Mouse (Mus musculus): ENCODE data around the gene Pnisr. TPM values are rescaled to one million over a fixed set of nuclear protein-coding genes. Genes with fewer than 3 reads are reported as not detected.

Pnisr gene
- total and polyA plus RNA-seq, 3 experiments: 31.7 to 99.0 TPM; not detected in 1

DNA sequence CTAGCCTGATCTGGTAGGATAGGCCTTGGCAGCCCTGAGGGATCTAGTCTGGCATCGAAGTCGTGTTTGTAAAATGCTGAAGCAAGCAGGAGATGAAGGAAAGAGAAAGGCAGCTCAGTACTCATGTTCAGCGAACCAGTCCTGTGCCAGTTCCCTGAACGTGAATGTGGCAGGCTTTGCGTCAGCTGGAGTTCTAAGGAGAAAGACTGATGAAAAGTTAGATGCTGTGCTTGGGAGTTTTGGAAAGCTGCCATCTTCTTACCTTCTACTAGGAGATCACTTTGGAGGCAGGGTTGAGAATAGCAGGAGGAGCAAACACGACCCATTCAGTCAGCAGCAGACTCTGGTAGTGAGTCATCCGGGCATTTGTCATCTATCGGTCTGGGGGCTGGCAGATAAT, 38.4 kb downstream of the Pnisr start:
- no peaks in the 10 kb centered on the region; a peak in 1 of 4 replicates for H3K36me3 ChIP-seq (ENCODE audit: control insufficient read depth in 1 of 2, insufficient read depth in 2 of 2, low read length in 2 of 2)
- H3K4me3 ChIP-seq (ENCODE audit: control insufficient read depth in 1 of 2, insufficient read depth in 1 of 2, low read depth in 2 of 2, low read length in 2 of 2): no peak overlapping the region
- no peaks in the 10 kb centered on the region for H3K4me1 ChIP-seq (ENCODE audit: control insufficient read depth in 1 of 2, insufficient read depth in 2 of 2, low read length in 2 of 2)
- no peak overlapping the region for H3K9ac ChIP-seq (ENCODE audit: control insufficient read depth, low read depth, low read length, poor library complexity, severe bottlenecking)
- H3K27ac ChIP-seq (ENCODE audit: control insufficient read depth, low read depth, low read length): no peak overlapping the region
- TF ChIP-seq ZMIZ1 (IDR thresholded peaks at IDR 0.05; ENCODE audit: low read depth, low read length): no peak
- no peak for TF ChIP-seq ZC3H11A (IDR thresholded peaks at IDR 0.05; ENCODE audit: low read depth, low read length)
- TF ChIP-seq POLR2A (IDR thresholded peaks at IDR 0.05; ENCODE audit: control insufficient read depth in 1 of 2, insufficient read depth in 1 of 2, low read depth in 1 of 2, low read length in 2 of 2, poor library complexity in 1 of 2): no peak
- no peak for TF ChIP-seq POLR2AphosphoS2 (IDR thresholded peaks at IDR 0.05; ENCODE audit: low read length)
- no peak for TF ChIP-seq USF1 (IDR thresholded peaks at IDR 0.05; ENCODE audit: low read depth, low read length)
- no peak for TF ChIP-seq GABPA (IDR thresholded peaks at IDR 0.05; ENCODE audit: low read depth, low read length)
- TF ChIP-seq MAZ (IDR thresholded peaks at IDR 0.05; ENCODE audit: low read depth, low read length): no peak
- no peak for TF ChIP-seq ETS1 (IDR thresholded peaks at IDR 0.05; ENCODE audit: low read depth, low read length)
- no peak for TF ChIP-seq E2F4 (IDR thresholded peaks at IDR 0.05; ENCODE audit: borderline replicate concordance, low read depth, low read length)
- no peak for TF ChIP-seq ZKSCAN1 (IDR thresholded peaks at IDR 0.05; ENCODE audit: low read depth, low read length)
- TF ChIP-seq CHD1 (IDR thresholded peaks at IDR 0.05; ENCODE audit: low read depth, low read length): no peak
- no peak for TF ChIP-seq GATA1 (IDR thresholded peaks at IDR 0.05; ENCODE audit: low read depth, low read length)
- TF ChIP-seq MYC (IDR thresholded peaks at IDR 0.05; ENCODE audit: low read depth, low read length): no peak
- no peak for TF ChIP-seq JUND (IDR thresholded peaks at IDR 0.05; ENCODE audit: low read depth, low read length)
- 0 out of 2 replicates have a peak, but pooled peaks cover 1% of the 10 kb centered on the region for H3K79me2 ChIP-seq (ENCODE audit: control insufficient read depth, insufficient read depth, low read length, poor library complexity)
- H3K27me3 ChIP-seq (ENCODE audit: control insufficient read depth in 1 of 2, insufficient read depth in 2 of 2, low read length in 2 of 2): no peaks in the 10 kb centered on the region
- DNase-seq (ENCODE audit: low read depth, low spot score): no peak
- H3K9me3 ChIP-seq (replicated peaks; ENCODE audit: insufficient read depth, low read length): no peaks in the 10 kb centered on the region

Other genes with a start within 250 kb of the Pnisr start
- gene Prdm13, start 161.6 kb upstream of the Pnisr start, total RNA-seq (2012; rRNA removed): not detected in 2 replicates
- gene Prdm13, start 161.6 kb upstream of the Pnisr start, polyA plus RNA-seq (2012; ENCODE audit: insufficient read depth in 1 of 2, insufficient read length in 2 of 2, low read depth in 1 of 2, low replicate concordance in 2 of 2, missing spikeins in 1 of 2): not detected
- 16.0 and 20.0 TPM in 2 replicates for gene Ccnc, start 119.9 kb upstream of the Pnisr start, total RNA-seq (2012; rRNA removed)
- gene Ccnc, start 119.9 kb upstream of the Pnisr start, polyA plus RNA-seq (2012; ENCODE audit: insufficient read depth in 1 of 2, insufficient read length in 2 of 2, low read depth in 1 of 2, low replicate concordance in 2 of 2, missing spikeins in 1 of 2): 100 to 1,000 TPM in 1 of 2 experiments, 10 to 100 TPM in 1; 14.7 to 196 TPM
- gene Usp45, start 80.4 kb upstream of the Pnisr start, total RNA-seq (2012; rRNA removed): 8.2 and 8.7 TPM in 2 replicates
- 1 to 10 TPM in 1 of 2 experiments, not detected in 1; 6.4 TPM for gene Usp45, start 80.4 kb upstream of the Pnisr start, polyA plus RNA-seq (2012; ENCODE audit: insufficient read depth in 1 of 2, insufficient read length in 2 of 2, low read depth in 1 of 2, low replicate concordance in 2 of 2, missing spikeins in 1 of 2)
- gene Tstd3, start 80.4 kb upstream of the Pnisr start, total RNA-seq (2012; rRNA removed): 11.7 and 13.7 TPM in 2 replicates
- 10 to 100 TPM in 1 of 2 experiments, not detected in 1; 18.5 TPM for gene Tstd3, start 80.4 kb upstream of the Pnisr start, polyA plus RNA-seq (2012; ENCODE audit: insufficient read depth in 1 of 2, insufficient read length in 2 of 2, low read depth in 1 of 2, low replicate concordance in 2 of 2, missing spikeins in 1 of 2)
- gene Coq3, start 32.1 kb downstream of the Pnisr start, total RNA-seq (2012; rRNA removed): 11.2 and 12.7 TPM in 2 replicates
- gene Coq3, start 32.1 kb downstream of the Pnisr start, polyA plus RNA-seq (2012; ENCODE audit: insufficient read depth in 1 of 2, insufficient read length in 2 of 2, low read depth in 1 of 2, low replicate concordance in 2 of 2, missing spikeins in 1 of 2): 10 to 100 TPM in 1 of 2 experiments, not detected in 1; 15.1 TPM
- gene Faxc, start 83.7 kb downstream of the Pnisr start, total RNA-seq (2012; rRNA removed): not detected in 2 replicates
- not detected for gene Faxc, start 83.7 kb downstream of the Pnisr start, polyA plus RNA-seq (2012; ENCODE audit: insufficient read depth in 1 of 2, insufficient read length in 2 of 2, low read depth in 1 of 2, low replicate concordance in 2 of 2, missing spikeins in 1 of 2)

Measured in MEL (cell line).